Mouse (Mus musculus): ENCODE measurements around the gene 1700092M07Rik. TPM values are rescaled to one million over a fixed set of nuclear protein-coding genes. Genes with fewer than 3 reads are reported as not detected.
A peak's percentile ranks its signal among the peaks of the same experiment; 100 is the strongest.

The 1700092M07Rik gene
- polyA plus RNA-seq, 1 experiment from 2014 or later: 0.82 TPM

DNA sequence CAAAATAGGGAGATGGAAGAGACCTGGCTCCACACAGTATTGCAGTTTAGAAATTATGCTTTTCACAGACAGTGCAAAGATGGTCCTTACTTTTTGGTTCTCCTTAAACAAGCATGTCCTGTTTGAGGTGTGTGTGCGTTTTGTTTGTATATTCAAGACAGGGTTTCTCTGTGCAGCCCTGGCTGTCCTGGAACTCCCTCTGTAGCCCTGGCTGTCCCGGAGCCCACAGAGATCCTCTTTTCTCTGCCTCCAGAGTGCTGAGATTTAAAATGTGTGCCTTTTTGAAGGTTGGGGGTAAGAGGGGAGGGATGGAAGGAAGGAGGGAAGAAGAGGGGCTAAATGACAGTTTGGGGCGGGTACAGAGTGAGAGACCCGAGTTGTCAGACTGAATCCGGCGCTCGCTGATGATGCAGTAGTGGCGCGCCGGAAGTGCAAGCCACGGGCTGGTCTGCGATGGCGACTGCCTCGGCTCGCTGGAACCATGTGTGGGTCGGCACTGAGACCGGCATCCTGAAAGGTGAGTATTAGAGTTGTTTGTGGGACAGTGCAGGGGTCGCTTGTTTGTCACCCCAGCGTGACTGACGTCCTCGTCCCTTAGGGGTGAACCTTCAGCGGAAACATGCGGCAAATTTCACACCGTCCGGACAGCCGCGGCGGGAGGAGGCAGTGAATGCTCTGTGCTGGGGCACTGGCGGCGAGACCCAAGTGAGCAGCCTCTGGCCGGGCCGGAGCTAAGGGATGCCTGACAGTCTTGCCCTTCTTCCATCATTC is 4.9 kb upstream of the 1700092M07Rik start, which contains the start of gene Wdr74:
Gene Wdr74 (plus strand): TSS at position 439 of the 771 bp plus-strand sequence.
- Histone ChIP-seq H3K36me3 (ENCODE audit: insufficient read depth, low read length) (no peaks in the 10 kb centered on the region; the same call in 1 of the 2 replicates), H3K4me1 (ENCODE audit: insufficient read depth, low read depth, low read length) (peaks cover 3% of the 10 kb centered on the region; the same call in 1 of the 2 replicates), H3K27me3 (replicated peaks; ENCODE audit: insufficient read depth, low read length) (no peaks in the 10 kb centered on the region), H3K4me3 (ENCODE audit: low read depth, low read length) (peak within 1 kb of the TSS; percentile 73), H3K9me3 (ENCODE audit: low read length) (no peaks in the 10 kb centered on the region), H3K27ac (ENCODE audit: low read length) (no peak within 1 kb of the TSS; the same call in 1 of the 2 replicates), H3K9ac (replicated peaks; ENCODE audit: low read depth) (peak within 1 kb of the TSS; percentile 58), H3K4me2 (replicated peaks; ENCODE audit: low read depth, low read length) (peak within 1 kb of the TSS; percentile 84)
- WGBS: under 1% methylated on average over 32 of the region's 32 CpGs
- no peak for TF ChIP-seq CTCF (IDR thresholded peaks at IDR 0.05)
- TF ChIP-seq EP300 (IDR thresholded peaks at IDR 0.05): no peak
- ATAC-seq (peak; percentile 95), DNase-seq (ENCODE audit: low spot score) (peak; percentile 90)

DNA sequence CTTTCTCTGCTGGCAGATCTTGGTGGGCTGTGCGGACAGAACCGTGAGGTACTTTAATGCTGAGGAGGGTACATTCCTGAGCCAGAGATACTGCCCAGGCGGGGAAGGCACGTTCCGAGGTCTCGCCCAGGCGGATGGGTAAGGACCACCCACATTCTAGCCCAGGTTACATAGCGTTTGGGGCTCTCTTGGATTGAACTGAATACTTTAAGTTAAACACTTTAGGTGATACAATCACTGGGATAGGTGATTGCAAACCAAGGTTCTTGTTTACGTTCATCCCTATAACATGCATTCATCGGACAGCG is 4.4 kb upstream of the 1700092M07Rik start:
- WGBS: 3% methylated on average over 11 of the region's 11 CpGs
- Histone ChIP-seq H3K4me2 (replicated peaks; ENCODE audit: low read depth, low read length) (peak overlapping the region; percentile 84), H3K4me3 (ENCODE audit: low read depth, low read length) (peak overlapping the region; percentile 73), H3K9ac (replicated peaks; ENCODE audit: low read depth) (peak overlapping the region; percentile 58), H3K36me3 (ENCODE audit: insufficient read depth, low read length) (no peaks in the 10 kb centered on the region; the same call in 1 of the 2 replicates), H3K27ac (ENCODE audit: low read length) (no peak overlapping the region), H3K27me3 (replicated peaks; ENCODE audit: insufficient read depth, low read length) (no peaks in the 10 kb centered on the region), H3K9me3 (ENCODE audit: low read length) (no peaks in the 10 kb centered on the region), H3K4me1 (ENCODE audit: insufficient read depth, low read depth, low read length) (peaks cover 7% of the 10 kb centered on the region; the same call in 1 of the 2 replicates)
- no peak for ATAC-seq
- no peak for TF ChIP-seq EP300 (IDR thresholded peaks at IDR 0.05)
- no peak for TF ChIP-seq CTCF (IDR thresholded peaks at IDR 0.05)
- DNase-seq (ENCODE audit: low spot score): no peak

DNA sequence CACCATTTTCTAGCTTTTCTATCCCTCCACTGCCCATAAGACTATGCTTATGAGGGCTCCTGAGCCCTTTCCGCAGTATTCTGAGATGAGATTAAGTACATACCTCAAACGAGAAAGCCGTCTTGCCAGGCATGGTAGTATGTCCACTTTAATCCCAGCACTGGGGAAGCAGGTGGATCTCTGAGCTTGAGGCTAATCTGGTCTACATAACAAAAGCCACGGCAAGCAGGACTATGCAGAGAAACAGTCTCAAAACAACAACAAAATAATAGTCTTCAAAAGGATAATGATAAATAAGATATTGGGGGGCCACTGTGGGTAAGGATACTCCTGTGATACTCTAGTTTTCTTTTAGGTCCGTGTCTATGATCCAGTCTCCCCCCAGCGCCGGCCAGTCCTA is 1.6 kb upstream of the 1700092M07Rik start:
- ATAC-seq: no peak
- DNase-seq (ENCODE audit: low spot score): no peak
- 89% methylated on average over 7 of the region's 7 CpGs for WGBS
- H3K4me1 ChIP-seq (ENCODE audit: insufficient read depth, low read depth, low read length): peaks cover 14% of the 10 kb centered on the region; the same call in 1 of the 2 replicates
- H3K27ac ChIP-seq (ENCODE audit: low read length): no peak overlapping the region
- H3K27me3 ChIP-seq (replicated peaks; ENCODE audit: insufficient read depth, low read length): no peaks in the 10 kb centered on the region
- H3K4me2 ChIP-seq (replicated peaks; ENCODE audit: low read depth, low read length): no peak overlapping the region
- H3K4me3 ChIP-seq (ENCODE audit: low read depth, low read length): no peak overlapping the region
- no peaks in the 10 kb centered on the region for H3K9me3 ChIP-seq (ENCODE audit: low read length)
- no peak overlapping the region for H3K9ac ChIP-seq (replicated peaks; ENCODE audit: low read depth)
- no peaks in the 10 kb centered on the region; the same call in 1 of the 2 replicates for H3K36me3 ChIP-seq (ENCODE audit: insufficient read depth, low read length)
- no peak for TF ChIP-seq CTCF (IDR thresholded peaks at IDR 0.05)

DNA sequence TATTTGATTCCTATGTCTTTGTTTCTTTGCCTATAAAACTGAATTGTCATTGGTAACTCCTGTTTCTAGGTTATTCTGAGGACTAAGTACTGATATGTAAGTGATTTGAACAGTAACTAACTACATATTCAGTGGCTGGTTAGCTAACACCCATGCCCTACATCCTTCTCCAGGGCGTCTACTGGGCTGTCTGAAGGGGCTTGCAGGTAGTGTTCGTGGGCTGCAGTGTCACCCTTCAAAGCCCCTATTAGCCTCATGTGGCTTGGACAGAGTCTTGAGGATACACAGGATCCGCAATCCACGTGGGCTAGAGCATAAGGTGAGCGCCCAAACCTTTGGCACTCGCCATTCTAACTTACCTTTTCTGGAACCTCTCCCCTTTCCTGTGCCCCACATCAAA is 872 bp upstream of the 1700092M07Rik start:
- peaks cover 14% of the 10 kb centered on the region; the same call in 1 of the 2 replicates for H3K4me1 ChIP-seq (ENCODE audit: insufficient read depth, low read depth, low read length)
- TF ChIP-seq EP300 (IDR thresholded peaks at IDR 0.05) (no peak), CTCF (IDR thresholded peaks at IDR 0.05) (no peak)
- H3K9me3 ChIP-seq (ENCODE audit: low read length): no peaks in the 10 kb centered on the region
- no peak overlapping the region for H3K4me3 ChIP-seq (ENCODE audit: low read depth, low read length)
- H3K4me2 ChIP-seq (replicated peaks; ENCODE audit: low read depth, low read length): no peak overlapping the region
- no peaks in the 10 kb centered on the region; the same call in 1 of the 2 replicates for H3K36me3 ChIP-seq (ENCODE audit: insufficient read depth, low read length)
- no peak overlapping the region for H3K27ac ChIP-seq (ENCODE audit: low read length)
- 89% methylated on average over 6 of the region's 6 CpGs for WGBS
- H3K27me3 ChIP-seq (replicated peaks; ENCODE audit: insufficient read depth, low read length): no peaks in the 10 kb centered on the region
- no peak for ATAC-seq
- no peak overlapping the region for H3K9ac ChIP-seq (replicated peaks; ENCODE audit: low read depth)
- no peak for DNase-seq (ENCODE audit: low spot score)

DNA sequence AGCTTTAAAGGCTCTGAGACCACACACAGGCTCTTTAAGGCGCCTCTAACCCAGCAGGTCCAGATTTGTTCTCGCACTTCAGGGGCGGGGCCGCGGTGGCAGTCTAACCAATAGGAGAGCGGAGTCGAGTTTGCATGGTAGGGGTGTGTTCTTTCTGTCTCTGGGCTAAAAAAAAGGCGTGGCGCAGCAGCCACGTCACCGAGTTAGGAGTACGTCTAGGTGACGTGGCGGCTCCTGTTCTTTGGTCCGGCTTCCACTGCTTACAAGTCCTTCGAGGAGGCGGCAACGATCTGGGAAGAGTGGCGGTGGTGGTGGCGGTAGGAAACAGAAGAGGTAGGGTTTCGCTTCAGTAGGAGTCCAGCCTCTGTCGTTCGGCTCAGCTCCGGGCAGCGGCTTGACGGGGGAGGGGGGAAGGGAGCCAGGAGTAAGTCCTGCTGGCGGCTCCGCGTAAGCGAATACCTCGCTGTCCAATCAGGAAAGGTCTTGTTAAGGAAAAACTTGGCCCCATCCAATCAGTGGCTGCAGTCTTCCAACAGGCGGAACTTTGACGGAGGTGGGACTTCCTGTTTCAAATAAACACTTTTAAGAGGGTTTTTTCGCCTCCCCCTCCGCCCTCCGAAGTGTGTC is 838 bp downstream of the 1700092M07Rik start, which contains the start of gene Stx5a:
Gene Stx5a (plus strand): TSS at position 171 of the 627 bp plus-strand sequence.
- H3K4me2 ChIP-seq (replicated peaks; ENCODE audit: low read depth, low read length): peak within 1 kb of the TSS; percentile 96
- under 1% methylated on average over 36 of the region's 36 CpGs for WGBS
- H3K9ac ChIP-seq (replicated peaks; ENCODE audit: low read depth): peak within 1 kb of the TSS; percentile 87
- no peaks in the 10 kb centered on the region for H3K27me3 ChIP-seq (replicated peaks; ENCODE audit: insufficient read depth, low read length)
- no peaks in the 10 kb centered on the region for H3K9me3 ChIP-seq (ENCODE audit: low read length)
- TF ChIP-seq EP300 (IDR thresholded peaks at IDR 0.05): peak; percentile 84
- TF ChIP-seq CTCF (IDR thresholded peaks at IDR 0.05): peak; percentile 35; the same call in 1 of the 2 replicates
- peak within 1 kb of the TSS; percentile 72 for H3K4me3 ChIP-seq (ENCODE audit: low read depth, low read length)
- peaks cover 14% of the 10 kb centered on the region; the same call in 1 of the 2 replicates for H3K4me1 ChIP-seq (ENCODE audit: insufficient read depth, low read depth, low read length)
- peaks cover 13% of the 10 kb centered on the region; the same call in 1 of the 2 replicates for H3K36me3 ChIP-seq (ENCODE audit: insufficient read depth, low read length)
- DNase-seq (ENCODE audit: low spot score): peak; percentile 100
- H3K27ac ChIP-seq (ENCODE audit: low read length): peak within 1 kb of the TSS; percentile 98
- ATAC-seq: peak; percentile 97

DNA sequence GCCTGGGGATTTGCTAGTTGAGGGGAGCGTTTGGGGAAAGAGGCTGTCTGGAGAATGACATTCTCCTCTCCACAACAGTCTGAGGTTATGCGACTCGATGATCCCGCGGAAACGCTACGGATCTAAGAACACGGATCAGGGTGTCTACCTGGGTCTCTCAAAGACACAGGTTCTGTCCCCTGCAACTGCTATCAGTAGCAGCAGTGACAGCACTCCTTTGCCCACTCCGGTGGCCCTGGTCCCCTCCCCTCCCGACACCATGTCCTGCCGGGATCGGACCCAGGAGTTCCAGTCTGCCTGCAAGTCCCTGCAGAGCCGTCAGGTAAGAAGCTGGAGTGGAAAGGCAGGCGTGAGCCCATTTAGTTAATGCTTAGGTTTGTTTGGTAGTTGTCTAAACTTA is 1.7 kb downstream of the 1700092M07Rik start:
- DNase-seq (ENCODE audit: low spot score) (peak; percentile 25), ATAC-seq (no peak)
- TF ChIP-seq CTCF (IDR thresholded peaks at IDR 0.05): no peak
- no peak for TF ChIP-seq EP300 (IDR thresholded peaks at IDR 0.05)
- H3K27ac ChIP-seq (ENCODE audit: low read length): peak overlapping the region; percentile 98
- peaks cover 14% of the 10 kb centered on the region; the same call in 1 of the 2 replicates for H3K4me1 ChIP-seq (ENCODE audit: insufficient read depth, low read depth, low read length)
- peak overlapping the region; percentile 96 for H3K4me2 ChIP-seq (replicated peaks; ENCODE audit: low read depth, low read length)
- H3K36me3 ChIP-seq (ENCODE audit: insufficient read depth, low read length): peaks cover 13% of the 10 kb centered on the region; the same call in 1 of the 2 replicates
- no peaks in the 10 kb centered on the region for H3K9me3 ChIP-seq (ENCODE audit: low read length)
- H3K9ac ChIP-seq (replicated peaks; ENCODE audit: low read depth): peak overlapping the region; percentile 87
- no peaks in the 10 kb centered on the region for H3K27me3 ChIP-seq (replicated peaks; ENCODE audit: insufficient read depth, low read length)
- peak overlapping the region; percentile 72 for H3K4me3 ChIP-seq (ENCODE audit: low read depth, low read length)
- WGBS: 12% methylated on average over 14 of the region's 14 CpGs
